Mouse (Mus musculus) hindbrain, embryonic 13.5 days (tissue): ENCODE measurements around the gene Gmps. TPM values are rescaled to one million over a fixed set of nuclear protein-coding genes. Genes with fewer than 3 reads are reported as not detected.
A peak's percentile ranks its signal among the peaks of the same experiment; 100 is the strongest.

Experiments used
- ATAC-seq: fragments of 200-750 bp; cut with Nextera tagmentation; 2 replicates; pipeline ENCODE4 v1.8.0; 2017; ENCODE audit warnings: moderate TSS enrichment; ENCODE audit not compliant: low FRiP score
- H3K27ac ChIP-seq: fragments of 300-500 bp; sonication (generic); 2 replicates; pipeline ENCODE4 v1.5.1; 2015; ENCODE audit warnings: inconsistent platforms, mild to moderate bottlenecking, moderate library complexity
- H3K27me3 ChIP-seq: fragments of 300-500 bp; sonication (generic); 2 replicates; pipeline ENCODE4 v1.6.1; 2015; ENCODE audit warnings: mild to moderate bottlenecking, inconsistent platforms
- H3K36me3 ChIP-seq: fragments of 300-500 bp; sonication (generic); 2 replicates; pipeline ENCODE4 v1.6.1; 2015; ENCODE audit warnings: mild to moderate bottlenecking, inconsistent platforms
- H3K4me1 ChIP-seq: fragments of 300-500 bp; sonication (generic); replicated peaks from 2 replicates; pipeline ENCODE4 v1.6.1; 2015; ENCODE audit warnings: inconsistent platforms
- H3K4me2 ChIP-seq: fragments of 300-500 bp; sonication (generic); 2 replicates; pipeline ENCODE4 v1.6.1; 2015; ENCODE audit warnings: inconsistent platforms, mild to moderate bottlenecking, moderate library complexity
- H3K4me3 ChIP-seq: fragments of 300-500 bp; sonication (generic); 2 replicates; pipeline ENCODE4 v1.5.1; 2015; ENCODE audit warnings: mild to moderate bottlenecking, inconsistent platforms
- H3K9ac ChIP-seq: fragments of 300-500 bp; sonication (generic); 2 replicates; pipeline ENCODE4 v1.6.1; 2015; ENCODE audit warnings: mild to moderate bottlenecking, inconsistent platforms
- H3K9me3 ChIP-seq: fragments of 300-500 bp; sonication (generic); 2 replicates; pipeline ENCODE4 v1.6.1; 2016; ENCODE audit warnings: inconsistent platforms
- WGBS: fragments of 180-500 bp; shearing (Covaris S2); methylation state at CpG from one replicate; pipeline ENCODE4 v1.1.7; 2015; 5-methylcytosine and 5-hydroxymethylcytosine counted together
- polyA plus RNA-seq: library from polyadenylated mRNA; unstranded; fragments of >200 nt; fragmentation: Nextera tagmentation; extraction: Ambion mirVana; gene quantifications from 2 replicates; pipeline ENCODE4 v1.2.1, GENCODE M21; 2015

Gmps gene
- polyA plus RNA-seq: 44.5 and 47.4 TPM in 2 replicates

- H3K4me3 ChIP-seq: peak within 1 kb of the TSS; percentile 95
- no peaks in the 10 kb centered on the region for H3K9me3 ChIP-seq
- peaks cover 10% of the 10 kb centered on the region; the same call in 1 of the 2 replicates for H3K36me3 ChIP-seq
- ATAC-seq: peak; percentile 99
- H3K4me2 ChIP-seq: peak within 1 kb of the TSS; percentile 71
- under 1% methylated on average over 67 of the region's 67 CpGs for WGBS
- 0 out of 2 replicates have a peak, but pooled peaks cover 3% of the 10 kb centered on the region for H3K27me3 ChIP-seq
- peaks cover 25% of the 10 kb centered on the region for H3K4me1 ChIP-seq
- H3K9ac ChIP-seq: peak within 1 kb of the TSS; percentile 94
- H3K27ac ChIP-seq: peak within 1 kb of the TSS; percentile 90
Measured at GRCm38 (mm10) chr3:63975955-63976908, at the start of gene Gmps. TSS of gene Gmps (plus strand) at chr3:63976106.

DNA sequence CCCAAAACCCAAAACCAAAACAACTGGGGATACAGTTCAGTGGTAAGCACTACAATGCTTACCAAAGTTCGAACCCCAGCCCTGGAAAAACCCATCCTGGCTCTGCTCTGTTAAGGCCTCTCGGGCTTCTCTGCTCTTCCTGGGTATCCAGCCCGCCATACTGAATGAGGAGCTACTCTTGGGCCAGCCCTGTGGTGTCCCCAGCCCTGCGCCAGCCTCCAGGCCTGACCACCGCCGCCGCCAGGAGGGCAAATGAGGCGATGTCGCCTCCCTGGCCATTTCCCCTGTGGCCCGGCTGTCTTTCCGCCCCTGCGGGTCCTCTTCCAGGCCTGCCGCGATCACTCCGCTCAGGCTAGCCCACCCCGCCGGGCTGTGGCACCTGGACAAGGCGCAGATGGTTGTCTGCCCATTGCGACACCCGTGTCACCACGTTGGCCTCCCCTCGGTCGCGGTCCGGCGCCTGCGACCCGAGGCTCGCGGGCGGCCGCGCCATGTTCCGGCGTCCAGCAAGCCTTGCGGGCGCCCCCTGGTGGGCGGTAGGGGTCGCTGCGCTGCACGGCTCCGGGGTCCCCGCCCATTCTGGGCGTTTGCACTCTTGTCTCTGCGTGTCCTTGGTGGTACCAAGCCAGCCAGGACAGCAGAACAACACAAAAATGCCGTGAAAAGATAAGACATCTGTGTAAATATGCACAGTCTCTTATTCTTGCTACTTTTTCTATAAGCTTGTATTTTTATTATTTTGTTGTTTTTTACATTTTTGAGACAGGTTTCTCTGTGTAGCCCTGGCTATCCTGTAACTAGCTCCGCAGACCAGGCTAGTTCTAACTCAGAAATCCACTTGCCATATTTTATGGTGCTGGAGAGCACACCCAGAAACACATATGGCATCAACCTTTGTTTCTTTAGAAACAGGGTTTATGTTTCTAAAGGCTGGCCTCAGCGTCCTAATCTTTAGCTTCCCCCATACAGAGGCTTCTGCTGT, 46.7 kb upstream of the Gmps start, which contains the start of gene E130311K13Rik:
Gene E130311K13Rik (minus strand): TSS at position 595 of the 982 bp plus-strand sequence.
- peak within 1 kb of the TSS; percentile 83 for H3K9ac ChIP-seq
- peak; percentile 98 for ATAC-seq
- H3K27ac ChIP-seq: peak within 1 kb of the TSS; percentile 79
- no peaks in the 10 kb centered on the region for H3K36me3 ChIP-seq
- no peaks in the 10 kb centered on the region for H3K27me3 ChIP-seq
- 4% methylated on average over 48 of the region's 48 CpGs for WGBS
- no peaks in the 10 kb centered on the region for H3K4me1 ChIP-seq
- peak within 1 kb of the TSS; percentile 62 for H3K4me3 ChIP-seq
- H3K9me3 ChIP-seq: no peaks in the 10 kb centered on the region
- H3K4me2 ChIP-seq: peak within 1 kb of the TSS; percentile 64

- Histone ChIP-seq H3K4me3 (no peak overlapping the region), H3K4me1 (no peaks in the 10 kb centered on the region), H3K36me3 (peaks cover 14% of the 10 kb centered on the region), H3K9ac (no peak overlapping the region), H3K27ac (no peak overlapping the region), H3K27me3 (no peaks in the 10 kb centered on the region), H3K9me3 (no peaks in the 10 kb centered on the region), H3K4me2 (no peak overlapping the region)
- 77% methylated on average over 2 of the region's 2 CpGs for WGBS
- ATAC-seq: no peak
Measured at GRCm38 (mm10) chr3:63938928-63939327, 37.0 kb upstream of the Gmps start.

- H3K9ac ChIP-seq: no peak overlapping the region
- no peak overlapping the region for H3K4me2 ChIP-seq
- 94% methylated on average over 2 of the region's 2 CpGs for WGBS
- no peaks in the 10 kb centered on the region for H3K27me3 ChIP-seq
- H3K9me3 ChIP-seq: no peaks in the 10 kb centered on the region
- ATAC-seq: no peak
- H3K36me3 ChIP-seq: peaks cover 17% of the 10 kb centered on the region
- H3K4me1 ChIP-seq: no peaks in the 10 kb centered on the region
- H3K4me3 ChIP-seq: no peak overlapping the region
- H3K27ac ChIP-seq: no peak overlapping the region
Measured at GRCm38 (mm10) chr3:63941204-63941850, 34.6 kb upstream of the Gmps start.

DNA sequence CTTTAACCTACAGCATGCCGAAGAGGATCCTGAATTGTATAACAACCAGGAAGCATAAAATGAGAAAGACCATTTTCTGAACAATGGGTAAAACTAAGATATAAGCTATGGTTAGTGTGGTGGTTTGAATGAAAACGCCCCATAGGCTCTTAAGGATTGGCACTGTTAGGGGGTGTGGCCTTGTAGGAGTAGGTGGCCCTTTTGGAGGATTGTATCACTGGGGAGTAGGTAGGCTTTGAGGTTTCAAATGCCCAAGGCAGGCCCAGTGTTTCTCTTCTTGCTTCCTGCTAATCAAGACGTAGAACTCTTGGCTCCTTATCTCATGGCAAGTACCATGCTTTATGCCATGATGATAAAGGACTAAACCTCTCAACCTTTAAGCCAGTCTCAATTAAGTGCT, 26.1 kb upstream of the Gmps start:
- no peak overlapping the region for H3K4me2 ChIP-seq
- H3K9me3 ChIP-seq: no peaks in the 10 kb centered on the region
- no peak overlapping the region for H3K9ac ChIP-seq
- no peaks in the 10 kb centered on the region for H3K4me1 ChIP-seq
- peaks cover 10% of the 10 kb centered on the region for H3K36me3 ChIP-seq
- no peak overlapping the region for H3K27ac ChIP-seq
- WGBS: 91% methylated on average over 3 of the region's 3 CpGs
- ATAC-seq: no peak
- no peak overlapping the region for H3K4me3 ChIP-seq
- no peaks in the 10 kb centered on the region for H3K27me3 ChIP-seq

DNA sequence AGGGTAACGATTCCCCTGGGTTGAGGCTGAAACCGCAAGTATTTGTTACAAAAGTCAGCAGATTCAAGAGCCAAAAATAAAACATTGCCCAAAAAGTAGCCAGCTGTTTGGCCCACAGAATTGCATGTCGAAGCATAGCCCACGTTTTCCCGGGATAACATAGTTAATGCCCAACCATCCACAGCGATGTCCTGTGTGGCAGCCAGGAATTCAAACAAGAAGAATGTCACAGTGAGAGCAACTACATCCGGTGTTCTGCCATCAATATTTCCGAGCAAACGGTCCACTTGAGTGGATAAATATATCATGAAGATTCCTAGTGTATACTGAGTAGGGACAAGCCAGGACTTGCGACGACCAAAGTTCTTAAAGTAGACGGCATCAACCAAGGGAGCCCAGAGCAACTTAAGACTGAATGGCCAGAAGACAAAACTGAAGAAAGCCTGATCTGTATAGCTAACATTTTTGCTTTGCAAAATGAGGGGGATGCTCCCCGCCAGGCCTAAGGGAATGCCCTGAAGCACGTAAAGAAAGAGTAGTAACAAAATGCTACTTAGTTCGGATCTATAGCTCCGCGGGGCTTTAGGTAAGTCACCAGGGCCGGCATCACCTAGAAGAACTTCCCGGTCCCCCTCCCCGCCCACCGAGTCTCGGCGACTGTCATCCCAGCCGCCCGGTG, 12.3 kb upstream of the Gmps start:
- Histone ChIP-seq H3K27ac (peak overlapping the region; percentile 94), H3K9me3 (no peaks in the 10 kb centered on the region), H3K4me3 (peak overlapping the region; percentile 92), H3K27me3 (peaks cover 11% of the 10 kb centered on the region), H3K36me3 (no peaks in the 10 kb centered on the region), H3K9ac (peak overlapping the region; percentile 85), H3K4me1 (peaks cover 34% of the 10 kb centered on the region), H3K4me2 (peak overlapping the region; percentile 91)
- ATAC-seq: no peak
- 8% methylated on average over 25 of the region's 25 CpGs for WGBS

GRCm38 (mm10) chr3:63964100-63964921, 11.6 kb upstream of the Gmps start, which contains the start of gene Slc33a1:
TSS of gene Slc33a1 (minus strand) at chr3:63964768.
- Histone ChIP-seq H3K36me3 (no peaks in the 10 kb centered on the region), H3K9me3 (no peaks in the 10 kb centered on the region), H3K4me3 (peak within 1 kb of the TSS; percentile 92), H3K27me3 (peaks cover 11% of the 10 kb centered on the region), H3K27ac (peak within 1 kb of the TSS; percentile 94), H3K4me2 (peak within 1 kb of the TSS; percentile 91), H3K9ac (peak within 1 kb of the TSS; percentile 85), H3K4me1 (peaks cover 33% of the 10 kb centered on the region)
- peak; percentile 98 for ATAC-seq
- under 1% methylated on average over 69 of the region's 69 CpGs for WGBS

DNA sequence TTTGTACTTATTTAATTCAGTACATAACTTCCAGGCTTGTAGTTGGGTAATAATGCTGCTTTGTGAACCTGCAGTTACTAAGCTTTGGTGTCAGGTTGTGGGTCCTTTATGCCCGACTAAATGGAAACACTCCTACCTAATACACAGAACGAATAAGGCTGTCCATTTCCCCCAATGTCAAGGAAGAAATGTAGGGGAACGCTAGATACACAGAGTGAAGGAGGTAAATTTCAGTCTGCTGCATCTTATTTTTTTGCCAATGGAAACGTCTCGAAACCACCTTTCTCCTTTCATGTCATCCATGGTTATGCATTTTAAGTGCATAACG, 11.0 kb upstream of the Gmps start:
- H3K36me3 ChIP-seq: no peaks in the 10 kb centered on the region
- H3K27ac ChIP-seq: peak overlapping the region; percentile 94
- H3K4me3 ChIP-seq: peak overlapping the region; percentile 92
- H3K9ac ChIP-seq: no peak overlapping the region
- no peaks in the 10 kb centered on the region for H3K9me3 ChIP-seq
- peaks cover 11% of the 10 kb centered on the region for H3K27me3 ChIP-seq
- H3K4me1 ChIP-seq: peaks cover 30% of the 10 kb centered on the region
- WGBS: 79% methylated on average over 6 of the region's 6 CpGs
- H3K4me2 ChIP-seq: peak overlapping the region; percentile 91
- no peak for ATAC-seq

GRCm38 (mm10) chr3:63965929-63966328, 10.0 kb upstream of the Gmps start:
- Histone ChIP-seq H3K9ac (no peak overlapping the region), H3K27ac (no peak overlapping the region), H3K9me3 (no peaks in the 10 kb centered on the region), H3K4me3 (no peak overlapping the region), H3K4me2 (no peak overlapping the region), H3K27me3 (peaks cover 11% of the 10 kb centered on the region), H3K4me1 (peaks cover 24% of the 10 kb centered on the region), H3K36me3 (no peaks in the 10 kb centered on the region)
- 85% methylated on average over 2 of the region's 2 CpGs for WGBS
- no peak for ATAC-seq

DNA sequence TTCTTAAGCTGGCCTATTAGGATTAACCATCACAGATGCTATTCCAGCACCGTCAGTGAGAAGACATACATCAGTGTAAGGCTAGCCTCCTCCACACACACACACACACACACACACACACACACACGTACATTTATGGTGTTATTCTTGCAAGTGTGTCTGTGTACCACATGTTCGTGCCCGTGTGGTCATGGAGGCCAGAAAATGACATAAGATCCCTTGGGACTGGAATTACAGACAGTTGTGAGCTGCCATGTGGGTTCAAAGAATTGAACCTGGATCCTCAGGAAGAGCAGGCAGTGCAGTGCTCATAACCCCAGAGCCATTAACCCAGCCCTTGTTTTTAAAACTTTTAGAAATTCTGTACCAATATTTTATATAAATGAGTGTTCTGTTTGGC, 2.0 kb downstream of the Gmps start:
- H3K27me3 ChIP-seq: no peaks in the 10 kb centered on the region
- H3K9me3 ChIP-seq: no peaks in the 10 kb centered on the region
- no peak overlapping the region for H3K27ac ChIP-seq
- H3K4me1 ChIP-seq: peaks cover 25% of the 10 kb centered on the region
- H3K4me2 ChIP-seq: peak overlapping the region; percentile 71
- no peak overlapping the region for H3K4me3 ChIP-seq
- H3K9ac ChIP-seq: no peak overlapping the region
- 61% methylated on average over 4 of the region's 4 CpGs for WGBS
- H3K36me3 ChIP-seq: peaks cover 20% of the 10 kb centered on the region
- no peak for ATAC-seq
